Mouse (Mus musculus) ES-E14 (cell line): ENCODE data around the gene Nup93.

Experiments
- CHD2 ChIP-seq: IDR thresholded peaks from 2 replicates; pipeline ENCODE4 v1.6.1; 2014; ENCODE audit warnings: mild to moderate bottlenecking, low read depth, low read length, inconsistent platforms
- MAFK ChIP-seq: IDR thresholded peaks from 2 replicates; pipeline ENCODE4 v1.6.1; 2014; ENCODE audit warnings: mild to moderate bottlenecking, low read depth, low read length, inconsistent platforms; ENCODE audit not compliant: insufficient read depth
- ZC3H11A ChIP-seq: IDR thresholded peaks from 2 replicates; pipeline ENCODE4 v1.6.1; 2012; ENCODE audit warnings: low read depth, mild to moderate bottlenecking, inconsistent platforms, low read length, borderline replicate concordance
- ZNF384 ChIP-seq: IDR thresholded peaks from 2 replicates; pipeline ENCODE4 v1.6.1; 2012; ENCODE audit warnings: low read depth, low read length, inconsistent platforms

DNA sequence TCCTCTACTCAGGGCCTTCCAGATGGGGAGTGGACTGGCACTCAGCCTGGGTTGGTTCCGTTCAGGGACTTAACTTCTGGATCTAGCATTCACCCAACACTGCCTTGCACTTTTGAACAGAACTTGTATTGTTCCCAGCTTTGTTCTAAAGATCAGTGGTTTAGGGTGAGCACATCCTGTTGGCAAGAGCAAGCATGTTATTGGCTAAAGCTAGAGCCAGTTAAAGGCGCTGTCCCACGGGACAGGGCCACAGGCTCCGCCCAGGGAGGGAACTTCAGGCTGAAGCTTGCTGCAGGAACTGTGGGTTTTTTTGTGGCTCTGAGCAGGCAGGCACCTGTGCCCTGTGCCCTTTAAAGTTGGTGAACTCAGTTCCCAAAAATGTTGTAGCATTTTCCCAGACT, 148.9 kb downstream of the Nup93 start:
- no peak for TF ChIP-seq CHD2
- TF ChIP-seq ZC3H11A, result no peak
- no peak for TF ChIP-seq ZNF384
- no peak for TF ChIP-seq MAFK
